Mouse (Mus musculus): Measurements from ENCODE around the gene Foxb2.

DNA sequence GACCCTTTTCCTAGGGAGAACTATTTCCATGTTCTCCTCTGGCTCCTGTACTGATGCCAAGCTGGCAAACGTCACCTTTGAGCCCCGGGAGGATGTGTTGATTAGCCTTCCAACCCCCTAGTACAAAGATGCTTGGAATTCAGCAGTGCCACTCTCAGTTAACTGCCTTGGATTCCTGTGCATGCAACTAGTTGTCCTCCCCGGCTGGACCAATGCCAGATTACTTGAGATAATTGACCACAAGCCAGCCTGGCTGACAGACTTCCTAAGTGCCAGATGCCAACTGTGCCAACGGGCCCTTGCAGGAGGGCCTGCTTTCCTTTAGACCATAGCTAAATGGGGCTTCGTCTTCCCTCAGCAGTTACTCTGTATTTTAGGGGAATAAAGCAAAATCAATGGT is 5.1 kb downstream of the Foxb2 start:
- TF ChIP-seq ZNF384 (IDR thresholded peaks at IDR 0.05; ENCODE audit: low read depth, low read length) (no peak), ZC3H11A (IDR thresholded peaks at IDR 0.05; ENCODE audit: borderline replicate concordance, low read depth, low read length) (no peak), HCFC1 (IDR thresholded peaks at IDR 0.05; ENCODE audit: borderline replicate concordance, insufficient read depth, low read length) (no peak)
